Mouse (Mus musculus) frontal cortex, postnatal 14 days (tissue): ENCODE data around the gene Stap2.

Experiments used
- DNase-seq, 2 experiments: peaks; one replicate each; pipeline ENCODE4 v3.0.0; 2022; ENCODE audit warnings: low spot score in 2 of 2

Stap2 gene

DNA sequence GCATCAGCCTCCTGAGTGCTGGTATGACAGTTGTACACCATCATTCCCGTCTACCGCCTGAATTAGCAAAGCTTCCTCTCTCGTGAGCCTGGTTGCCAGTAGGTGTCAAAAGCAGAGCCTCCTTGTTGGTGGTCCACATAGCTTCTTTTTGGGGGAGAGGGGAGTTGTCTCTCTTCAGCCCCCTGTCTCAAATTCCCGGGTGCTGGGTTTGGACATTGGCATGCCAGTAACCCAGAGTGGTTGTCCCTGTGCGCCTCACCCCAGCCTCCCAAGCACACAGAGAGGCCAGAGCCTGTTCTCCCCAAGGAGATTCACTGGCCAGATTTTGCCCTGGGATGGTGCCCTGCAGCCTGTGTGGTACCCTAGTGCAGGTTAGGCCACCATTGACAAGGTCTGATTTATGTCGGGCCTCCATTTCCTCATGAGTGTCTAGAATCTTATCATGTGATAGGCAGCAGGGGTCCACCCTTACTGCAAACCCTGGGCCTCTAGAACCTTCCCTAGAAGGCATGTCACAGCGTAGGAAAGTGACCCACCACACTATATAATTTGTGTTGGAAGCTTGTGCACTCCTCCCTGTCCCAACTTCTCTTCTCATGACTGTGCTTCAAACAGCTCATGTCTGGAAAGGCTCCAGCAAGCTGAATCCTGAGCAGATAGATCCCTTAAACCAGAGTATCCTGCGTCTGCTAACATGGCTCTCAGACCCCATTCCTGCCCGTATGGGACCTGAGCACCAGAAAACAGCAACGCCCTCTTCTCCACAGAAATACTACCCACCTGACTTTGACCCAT is 45.2 kb downstream of the Stap2 start:
- no peak for DNase-seq

DNA sequence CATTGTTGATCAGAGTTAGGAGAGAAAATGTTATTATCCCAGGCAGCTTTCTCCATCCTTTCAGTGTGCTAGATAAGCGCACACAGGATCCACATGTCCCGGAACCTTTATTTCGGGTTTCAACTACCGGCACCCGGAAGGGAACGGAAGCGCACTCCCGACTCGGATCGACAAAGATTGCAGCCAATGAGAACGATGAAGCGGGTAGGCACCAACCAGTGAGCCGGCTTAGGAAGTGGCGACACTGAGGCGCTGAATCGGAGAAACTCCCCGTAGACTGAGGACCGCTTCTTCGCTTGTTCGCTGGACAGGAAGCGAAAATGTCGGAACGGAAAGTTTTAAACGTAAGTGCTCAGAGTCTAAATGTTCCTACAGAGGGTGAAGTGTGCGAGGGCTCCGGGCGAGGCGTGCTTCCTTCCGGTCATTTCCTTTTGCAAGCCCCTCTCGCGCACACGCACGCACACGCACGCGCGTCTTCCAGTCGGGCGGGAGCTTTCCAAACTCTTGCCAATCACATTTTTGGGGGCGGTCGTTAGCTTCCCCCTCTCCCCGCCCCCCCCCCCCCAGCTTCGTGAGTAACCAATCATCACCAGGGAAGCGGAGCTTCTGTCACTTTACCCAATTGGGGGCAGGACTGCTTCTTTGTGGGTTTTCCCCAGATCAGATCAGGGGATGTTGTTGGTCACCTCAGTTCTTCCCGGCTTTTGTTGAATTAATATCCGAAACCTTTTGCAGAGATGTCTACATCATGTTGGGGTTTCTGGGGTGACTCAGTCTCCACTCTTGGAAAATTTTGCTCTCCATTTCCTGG is 46.3 kb downstream of the Stap2 start, which contains the start of gene Yju2:
TSS of gene Yju2 (plus strand) at position 182 of the 811 bp plus-strand sequence.
- peak; percentile 90 to 93 for DNase-seq

DNA sequence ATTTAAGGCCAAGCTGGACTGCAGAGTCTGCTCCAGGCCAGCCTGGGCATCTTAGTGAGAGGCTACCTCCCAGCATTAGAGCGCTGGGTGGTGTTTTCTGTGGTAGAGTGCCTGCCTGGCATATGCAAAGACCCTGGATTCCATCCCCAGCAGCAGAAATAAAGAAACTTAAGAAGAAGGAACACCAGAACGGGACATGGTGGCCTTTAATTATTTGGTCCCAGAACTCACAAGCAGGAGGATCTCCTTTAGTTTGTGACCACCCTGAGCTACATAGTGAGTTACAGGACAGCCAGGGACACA is 46.8 kb downstream of the Stap2 start:
- DNase-seq = no peak

DNA sequence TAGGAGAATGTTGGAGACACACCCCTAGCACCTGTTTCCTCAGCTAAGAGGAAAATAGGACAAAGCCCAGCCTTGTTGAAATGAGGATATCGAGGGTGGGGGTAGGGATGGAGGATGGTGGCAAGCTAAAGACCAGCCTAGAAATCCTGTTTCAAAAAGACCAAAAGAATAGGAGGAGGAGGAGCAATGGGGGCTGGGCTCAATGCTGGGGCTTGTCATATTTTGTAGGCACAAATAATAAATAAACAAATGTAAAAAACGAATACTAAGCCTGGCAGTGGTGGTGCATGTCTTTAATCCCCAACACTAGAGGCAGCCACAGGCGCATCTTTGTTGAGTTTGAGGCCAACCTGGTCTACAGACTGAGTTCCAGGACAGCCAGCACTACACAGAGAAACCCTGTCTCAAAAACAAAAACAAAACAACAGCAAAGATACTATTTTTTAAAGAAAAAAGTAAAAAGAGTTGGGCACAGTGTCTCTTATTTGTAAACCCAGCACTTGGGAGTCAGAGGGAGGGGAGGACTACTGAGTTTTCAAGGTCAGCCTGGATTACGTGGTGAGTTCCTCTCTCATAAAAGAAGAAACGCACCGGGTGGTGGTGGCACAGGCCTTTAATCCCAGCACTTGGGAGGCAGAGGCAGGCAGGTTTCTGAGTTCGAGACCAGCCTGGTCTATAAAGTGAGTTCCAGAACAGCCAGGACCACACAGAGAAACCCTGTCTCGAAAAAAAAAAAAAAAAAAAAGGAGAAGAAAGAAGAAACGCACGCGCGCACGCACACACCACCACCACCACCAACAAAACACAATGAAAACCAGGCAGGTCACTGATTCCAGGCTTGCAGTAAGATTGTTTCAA is 47.4 kb downstream of the Stap2 start:
- DNase-seq = no peak

DNA sequence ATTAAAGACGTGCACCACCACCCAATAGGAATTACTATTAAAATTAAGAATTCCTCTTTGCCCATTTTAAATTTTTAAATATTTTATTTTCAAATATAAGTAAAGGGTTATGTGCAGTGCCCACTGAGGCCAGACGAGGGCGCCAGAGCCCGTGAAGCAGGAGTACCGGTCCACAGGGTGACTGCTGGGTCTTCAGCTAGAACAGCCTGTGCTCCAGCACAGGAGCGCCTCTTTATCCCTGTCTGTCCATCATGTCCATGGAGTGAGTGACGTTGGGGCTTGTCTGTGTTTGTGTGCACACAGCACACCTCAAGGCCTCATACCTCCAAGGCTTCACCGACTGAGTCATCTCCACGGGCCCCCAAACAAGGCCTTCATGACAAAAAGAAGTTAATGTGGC is 48.2 kb downstream of the Stap2 start:
- DNase-seq = peak in 1 of 2 experiments; percentile 68

DNA sequence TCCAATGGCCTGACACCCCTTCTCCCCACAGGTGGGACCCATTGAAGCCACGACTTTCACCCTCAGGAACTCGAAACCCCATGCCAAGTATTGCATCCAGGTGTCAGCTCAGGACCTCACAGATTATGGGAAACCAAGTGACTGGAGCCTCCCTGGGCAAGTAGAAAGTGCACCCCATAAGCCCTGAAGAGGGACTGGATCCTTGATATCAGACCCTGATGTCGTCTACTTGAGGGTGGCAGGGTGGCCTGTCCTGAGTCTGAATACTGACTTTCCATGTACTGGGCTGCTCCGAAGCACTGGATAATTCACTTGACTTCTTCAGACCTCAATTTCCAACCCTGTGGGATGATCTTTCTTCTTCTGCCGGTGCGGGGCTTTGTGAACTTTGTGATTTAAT is 48.8 kb downstream of the Stap2 start:
- no peak for DNase-seq

DNA sequence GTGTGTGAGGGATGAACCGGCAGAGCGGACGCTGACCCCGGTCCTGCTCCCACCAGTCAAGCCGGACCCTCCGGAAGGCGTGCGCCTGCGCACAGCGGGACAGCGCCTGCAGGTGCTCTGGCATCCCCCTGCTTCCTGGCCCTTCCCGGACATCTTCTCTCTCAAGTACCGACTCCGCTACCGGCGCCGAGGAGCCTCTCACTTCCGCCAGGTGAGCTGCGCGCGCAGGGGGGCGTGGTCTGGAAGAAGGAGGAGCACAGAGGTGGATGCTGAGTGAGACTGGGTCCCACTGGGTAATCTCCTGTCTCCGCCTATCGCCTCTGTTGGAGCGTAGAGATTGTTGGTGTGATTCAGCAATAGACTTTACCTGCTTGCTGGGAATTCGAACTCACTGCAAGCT is 49.3 kb downstream of the Stap2 start:
- DNase-seq = peak; percentile 76 to 79

DNA sequence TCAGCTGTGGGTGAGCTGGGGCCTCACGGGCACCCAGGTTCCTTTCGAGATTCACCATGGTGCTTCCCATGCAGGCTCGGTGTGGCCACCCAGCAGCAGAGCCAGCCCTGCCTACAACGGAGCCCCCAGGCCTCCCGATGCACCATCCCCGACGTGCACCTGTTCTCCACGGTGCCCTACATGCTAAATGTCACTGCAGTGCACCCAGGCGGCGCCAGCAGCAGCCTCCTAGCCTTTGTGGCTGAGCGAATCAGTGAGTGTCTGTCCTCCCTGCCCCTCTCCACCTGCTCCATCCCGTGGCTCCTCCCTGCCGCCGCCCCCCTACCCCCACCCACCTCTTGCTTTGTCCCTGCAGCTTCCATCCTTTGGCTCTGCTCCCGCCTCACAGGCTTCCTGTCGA is 51.2 kb downstream of the Stap2 start:
- no peak for DNase-seq

DNA sequence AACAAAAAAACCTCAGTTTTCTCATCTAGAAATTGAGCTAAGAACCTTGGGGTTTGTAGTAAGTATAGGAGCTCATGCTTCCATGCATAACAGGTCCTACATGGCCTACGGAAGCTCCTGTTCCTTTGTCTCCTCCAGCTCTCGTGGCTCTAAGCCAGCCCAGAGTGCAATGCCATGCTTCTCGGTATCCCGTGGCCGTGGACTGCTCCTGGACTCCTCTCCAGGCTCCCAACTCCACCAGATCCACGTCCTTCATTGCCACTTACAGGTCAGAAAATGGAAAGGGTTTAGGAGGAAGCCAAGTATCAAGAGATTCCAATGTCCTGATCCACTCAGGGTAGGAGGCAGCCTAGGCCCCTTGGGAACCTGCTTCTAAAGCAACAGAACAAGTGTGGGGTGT is 51.6 kb downstream of the Stap2 start:
- DNase-seq = no peak

DNA sequence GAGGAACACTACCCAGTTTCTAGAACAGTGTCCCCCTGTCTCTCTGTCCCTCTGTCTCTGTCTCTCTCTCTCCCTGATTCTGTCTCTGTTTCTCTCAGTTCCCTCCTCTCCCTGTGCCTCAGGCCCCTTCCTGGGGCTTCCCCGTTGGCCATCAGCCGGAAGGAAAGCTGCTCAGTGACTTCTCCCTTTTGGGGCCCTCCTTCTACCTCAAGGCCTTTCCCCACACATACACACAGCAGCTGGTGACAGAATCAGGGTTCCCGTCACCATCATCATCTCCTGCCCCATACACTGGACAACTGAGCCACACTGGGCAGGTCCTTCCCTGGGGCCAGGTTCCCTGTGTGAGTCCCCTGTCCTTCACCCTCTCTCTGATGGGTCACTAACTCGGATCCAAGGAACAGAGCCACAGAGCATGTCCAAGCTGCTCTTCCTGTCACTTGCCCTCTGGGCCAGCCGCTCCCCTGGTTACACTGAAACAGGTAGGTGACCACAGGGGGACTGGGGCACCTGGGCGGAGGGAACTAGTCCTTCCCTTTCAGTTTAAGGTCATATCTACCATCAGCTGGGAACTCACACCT is 52.8 kb downstream of the Stap2 start, which contains the start of gene Ebi3:
TSS of gene Ebi3 (plus strand) at position 194 of the 581 bp plus-strand sequence.
- DNase-seq = no peak

DNA sequence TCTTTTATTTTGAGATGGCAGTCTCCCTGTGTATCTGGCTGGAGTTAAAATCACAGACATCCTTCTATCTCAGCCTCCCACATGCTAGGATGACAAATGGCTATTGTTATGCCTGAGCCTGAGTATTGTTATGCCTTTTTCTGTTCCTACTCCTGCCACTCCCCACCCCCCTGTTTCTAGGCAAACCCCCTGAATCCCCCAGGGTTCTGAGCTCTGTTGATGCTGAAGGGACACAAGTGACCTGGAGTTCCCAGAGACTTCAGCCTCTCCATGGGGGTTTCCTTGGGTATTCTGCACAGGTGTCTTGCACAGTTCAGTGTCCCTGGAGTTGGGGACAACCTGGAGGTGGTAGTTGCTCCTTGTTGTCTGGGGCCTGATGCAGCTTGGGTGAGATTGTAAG is 53.3 kb downstream of the Stap2 start:
- no peak for DNase-seq

DNA sequence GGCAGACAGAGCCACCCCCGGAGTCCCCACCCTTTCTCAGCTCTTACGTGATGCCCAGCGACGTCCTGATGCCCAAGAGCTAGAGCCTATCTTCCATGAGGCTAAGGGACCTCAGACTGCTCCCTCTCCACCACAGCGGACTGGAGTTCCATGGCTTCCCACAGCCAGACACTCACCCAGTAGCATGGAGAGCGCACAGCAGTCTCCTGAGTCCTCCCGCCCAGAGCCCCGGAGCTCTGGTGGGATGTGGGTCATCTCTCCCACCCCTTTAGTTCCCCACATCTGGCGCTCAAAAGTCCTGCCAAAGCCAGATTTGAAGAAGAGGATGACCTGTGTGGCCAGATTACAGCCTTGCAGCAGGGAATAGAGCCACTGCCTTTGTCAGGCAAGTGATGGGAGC is 54.8 kb downstream of the Stap2 start:
- DNase-seq = no peak

DNA sequence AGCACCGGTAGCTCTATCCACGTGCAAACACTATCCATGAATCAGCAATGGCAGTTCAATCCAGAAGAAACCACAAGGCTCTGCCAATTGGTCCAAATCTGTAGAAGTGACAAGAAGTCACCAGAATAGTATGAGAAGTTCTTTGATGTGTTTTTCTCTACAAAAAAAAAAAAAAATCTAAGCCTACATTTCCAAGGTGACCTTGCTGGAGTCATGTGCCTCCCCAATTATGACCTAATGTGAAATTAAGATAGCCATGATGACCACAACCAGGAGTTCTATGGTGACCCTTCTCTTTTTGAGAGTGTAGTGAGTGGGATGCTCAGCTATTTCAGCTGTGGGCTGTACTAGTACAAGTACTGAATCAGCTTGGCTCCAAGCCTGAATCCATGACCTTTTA is 56.0 kb downstream of the Stap2 start, which contains the start of gene Zfp119b:
TSS of gene Zfp119b (minus strand) at position 101 of the 400 bp plus-strand sequence.
- no peak for DNase-seq

DNA sequence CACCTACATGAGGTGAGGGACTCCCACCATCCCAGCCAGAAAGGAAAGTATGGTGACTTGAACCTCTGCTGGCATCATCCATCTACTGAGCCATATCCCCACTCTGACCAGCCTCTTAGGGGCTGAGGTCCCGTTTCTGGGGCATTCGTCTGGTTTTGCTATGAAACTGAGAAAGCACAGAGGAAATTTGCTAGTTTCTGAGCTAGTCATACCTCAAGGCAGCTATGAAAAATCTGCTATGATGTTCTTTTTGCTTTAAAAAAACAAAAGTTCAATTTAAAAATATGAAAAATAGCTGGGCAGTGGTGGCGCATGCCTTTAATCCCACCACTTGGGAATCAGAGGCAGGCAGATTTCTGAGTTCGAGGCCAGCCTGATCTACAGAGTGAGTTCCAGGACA is 56.7 kb downstream of the Stap2 start:
- no peak for DNase-seq
